ENCODE assay signal across 8 mouse cellular contexts in the genomic region with DNA sequence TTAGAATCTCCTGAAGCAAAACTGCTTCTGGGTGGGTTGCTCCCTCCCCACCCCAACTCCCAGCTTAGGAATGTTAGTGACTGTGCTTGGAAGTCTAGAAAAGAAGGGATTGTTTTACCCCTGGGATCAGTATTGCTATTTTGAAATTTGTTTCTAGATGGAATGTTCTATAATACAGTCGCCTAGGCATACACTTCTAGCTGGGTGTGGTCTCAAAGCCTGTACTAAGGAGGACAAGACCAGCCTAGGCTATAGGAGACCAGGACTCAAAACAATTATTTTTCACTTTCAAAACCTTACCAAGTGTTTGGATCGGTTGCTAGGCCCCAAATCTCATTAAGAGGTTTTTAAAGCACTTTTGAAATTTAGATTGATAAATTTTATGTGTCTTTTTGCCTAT. TPM values are rescaled to one million over a fixed set of nuclear protein-coding genes. Genes with fewer than 3 reads are reported as not detected.
DNase-seq lines count a peak whose midpoint lies in the region; ATAC-seq and TF ChIP-seq lines count a peak whose summit lies in the region.

No protein-coding gene starts in this region.

- no peaks in the 10 kb centered on the region for H3K27me3 ChIP-seq in embryonic facial prominence, embryonic 12.5 days
- H3K27me3 ChIP-seq in hindbrain, postnatal 0 days (ENCODE audit: insufficient read depth, low read length) = no peaks in the 10 kb centered on the region
- no peaks in the 10 kb centered on the region for H3K27me3 ChIP-seq in myocyte (ENCODE audit: control insufficient read depth, insufficient read depth, insufficient read length)

- TF ChIP-seq POLR2A in myocyte (IDR thresholded peaks at IDR 0.05; ENCODE audit: insufficient read length, low read depth) = no peak

- DNase-seq in layer of hippocampus, adult 2 months (ENCODE audit: low spot score in 2 of 2) = no peak
- no peak for DNase-seq in layer of hippocampus, adult 9-11 months
- DNase-seq in hindbrain, postnatal 0 days (ENCODE audit: low spot score) = no peak
- DNase-seq in T-cell, adult 2 months (ENCODE audit: low spot score) = no peak
- DNase-seq in right cerebral cortex, postnatal 14 days = no peak

- H3K79me2 ChIP-seq in myocyte (ENCODE audit: control insufficient read depth, insufficient read depth) = peaks cover 33% of the 10 kb centered on the region

- peaks cover 24% of the 10 kb centered on the region for H3K4me1 ChIP-seq in embryonic facial prominence, embryonic 12.5 days
- no peaks in the 10 kb centered on the region; the same call in 1 of the 2 replicates for H3K4me1 ChIP-seq in hindbrain, postnatal 0 days (ENCODE audit: insufficient read depth, low read length)

- no peak overlapping the region for H3K9ac ChIP-seq in embryonic facial prominence, embryonic 12.5 days
- 0 out of 2 replicates have a peak overlapping the region, but pooled peaks have one; percentile 37 for H3K9ac ChIP-seq in hindbrain, postnatal 0 days (replicated peaks; ENCODE audit: low read length)

- no peak overlapping the region for H3ac ChIP-seq in myocyte (ENCODE audit: control insufficient read depth, insufficient read length)

- no peaks in the 10 kb centered on the region for H3K9me3 ChIP-seq in embryonic facial prominence, embryonic 12.5 days
- no peaks in the 10 kb centered on the region for H3K9me3 ChIP-seq in hindbrain, postnatal 0 days (ENCODE audit: low read length)

- 61% methylated on average over 2 of the region's 2 CpGs for WGBS in embryonic facial prominence, embryonic 12.5 days
- WGBS in hindbrain, postnatal 0 days = 64% methylated on average over 2 of the region's 2 CpGs

- H3K36me3 ChIP-seq in embryonic facial prominence, embryonic 12.5 days = peaks cover 9% of the 10 kb centered on the region
- no peaks in the 10 kb centered on the region for H3K36me3 ChIP-seq in hindbrain, postnatal 0 days (ENCODE audit: insufficient read depth, low read length)
- H3K36me3 ChIP-seq in myocyte (ENCODE audit: control insufficient read depth, insufficient read depth) = no peaks in the 10 kb centered on the region

- no peak for TF ChIP-seq CTCF in layer of hippocampus, adult 2 months (conservative IDR thresholded peaks at IDR 0.05)
- no peak for TF ChIP-seq CTCF in hindbrain, postnatal 0 days (IDR thresholded peaks at IDR 0.05; ENCODE audit: low read depth)

- peak overlapping the region; percentile 39 for H3K4me2 ChIP-seq in embryonic facial prominence, embryonic 12.5 days (replicated peaks)
- H3K4me2 ChIP-seq in hindbrain, postnatal 0 days (ENCODE audit: low read depth, low read length) = peak overlapping the region; percentile 97
- peak overlapping the region; percentile 93 for H3K4me2 ChIP-seq in myocyte (ENCODE audit: low read depth)

- H3K27ac ChIP-seq in layer of hippocampus, adult 2 months = peak overlapping the region; percentile 79
- peak overlapping the region; percentile 67; the same call in 1 of the 2 replicates for H3K27ac ChIP-seq in embryonic facial prominence, embryonic 12.5 days
- H3K27ac ChIP-seq in hindbrain, postnatal 0 days = no peak overlapping the region; the same call in 1 of the 2 replicates

- ATAC-seq in embryonic facial prominence, embryonic 12.5 days (ENCODE audit: insufficient number of reproducible peaks, insufficient read depth, low FRiP score, low TSS enrichment) = no peak
- ATAC-seq in hindbrain, postnatal 0 days = peak; percentile 12
- no peak; the same call in 1 of the 2 replicates for ATAC-seq in frontal cortex, adult (ENCODE audit: low TSS enrichment)

- peak overlapping the region; percentile 74 for H3K4me3 ChIP-seq in layer of hippocampus, adult 2 months
- H3K4me3 ChIP-seq in embryonic facial prominence, embryonic 12.5 days = peak overlapping the region; percentile 87
- peak overlapping the region; percentile 89 for H3K4me3 ChIP-seq in hindbrain, postnatal 0 days (ENCODE audit: low read length)
- peak overlapping the region; percentile 68 for H3K4me3 ChIP-seq in myocyte

TF ChIP-seq in myocyte, 11 proteins besides CTCF, POLR2A, EP300 and RAD21:
- TF ChIP-seq TCF3 (IDR thresholded peaks at IDR 0.05; ENCODE audit: insufficient read length, low read depth) = no peak
- TF ChIP-seq POLR2AphosphoS2 (IDR thresholded peaks at IDR 0.05; ENCODE audit: insufficient read length, low read depth) = no peak
- no peak for TF ChIP-seq REST (IDR thresholded peaks at IDR 0.05; ENCODE audit: insufficient read depth, insufficient read length)
- TF ChIP-seq E2F4 (IDR thresholded peaks at IDR 0.05; ENCODE audit: insufficient read depth) = no peak
- no peak for TF ChIP-seq USF1 (IDR thresholded peaks at IDR 0.05; ENCODE audit: low read depth)
- TF ChIP-seq MAX (IDR thresholded peaks at IDR 0.05; ENCODE audit: low read depth) = no peak
- no peak for TF ChIP-seq MYOG (IDR thresholded peaks at IDR 0.05; ENCODE audit: control insufficient read depth in 1 of 3, insufficient read depth in 1 of 3, insufficient read length in 2 of 3, low read depth in 2 of 3)
- TF ChIP-seq CEBPB (IDR thresholded peaks at IDR 0.05; ENCODE audit: insufficient read depth, poor library complexity, severe bottlenecking) = no peak
- TF ChIP-seq SRF (IDR thresholded peaks at IDR 0.05; ENCODE audit: control insufficient read depth, insufficient read length, low read depth) = no peak

RNA-seq across cellular contexts. Expression of a gene that starts 0.6 kb away (rescaled TPM):
- 1 to 10 TPM; 1.7 to 1.9 TPM for total RNA-seq in layer of hippocampus, adult 2 months (2021)
- polyA plus RNA-seq in embryonic facial prominence, embryonic 12.5 days (2016; fragmentation: Nextera tagmentation; extraction: Ambion mirVana) = 54.9 and 57.8 TPM in 2 replicates
- total RNA-seq in hindbrain, postnatal 0 days (2014; rRNA removed) = 10.0 and 10.6 TPM in 2 replicates
- polyA plus RNA-seq in hindbrain, postnatal 0 days (2015; fragmentation: Nextera tagmentation; extraction: Ambion mirVana) = 6.3 and 7.8 TPM in 2 replicates
- polyA plus RNA-seq in myocyte (2012; fragmentation: generic; extraction: Trizol) = 6.6 TPM

RNA-seq across cellular contexts. Expression of a gene that starts 28.5 kb away (rescaled TPM):
- total RNA-seq in layer of hippocampus, adult 2 months (2021) = 100 to 1,000 TPM; 108 to 115 TPM
- 4.0 and 4.3 TPM in 2 replicates for polyA plus RNA-seq in embryonic facial prominence, embryonic 12.5 days (2016; fragmentation: Nextera tagmentation; extraction: Ambion mirVana)
- 31.5 and 34.8 TPM in 2 replicates for total RNA-seq in hindbrain, postnatal 0 days (2014; rRNA removed)
- 35.7 and 36.1 TPM in 2 replicates for polyA plus RNA-seq in hindbrain, postnatal 0 days (2015; fragmentation: Nextera tagmentation; extraction: Ambion mirVana)
- 6.2 TPM for polyA plus RNA-seq in myocyte (2012; fragmentation: generic; extraction: Trizol)

Comparison
In these comparisons a context has a peak if more than half of its experiments do, and no peak if none do; other contexts are left out.
1. H3K4me2 ChIP-seq: peak in every context shown above with its lines; median percentile 97 in hindbrain, postnatal 0 days; 93 in myocyte; 39 in embryonic facial prominence, embryonic 12.5 days.